ENCODE assay signal across 16 mouse cellular contexts in the genomic region with DNA sequence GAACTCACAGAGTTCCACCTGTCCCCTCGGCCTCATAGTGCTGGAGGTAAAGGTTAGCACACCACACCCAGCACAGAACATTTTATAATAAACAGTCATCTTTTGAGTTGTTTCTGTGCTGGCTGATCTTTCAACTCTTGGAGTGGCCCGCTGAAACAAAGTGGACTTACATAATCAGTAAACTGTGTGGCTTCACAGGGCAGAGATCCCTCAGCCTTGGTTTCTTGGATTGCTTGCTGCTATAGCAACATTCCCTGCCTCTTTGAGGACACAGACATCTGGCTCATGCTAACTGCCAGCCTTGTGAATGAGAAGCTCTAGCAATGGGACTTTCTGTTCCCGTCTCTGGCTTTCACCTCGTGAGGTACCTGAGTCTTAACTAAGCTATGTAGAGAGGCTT. TPM values are rescaled to one million over a fixed set of nuclear protein-coding genes. Genes with fewer than 3 reads are reported as not detected.
A peak's percentile ranks its signal among the peaks of the same experiment; 100 is the strongest.
DNase-seq lines count a peak whose midpoint lies in the region; ATAC-seq and TF ChIP-seq lines count a peak whose summit lies in the region.
"Had no signal": no experiment of that assay in that cellular context is flagged by ENCODE, and none has a peak within 500 bp of the region (broad histone marks: within the 10 kb centered on the region; RNA-seq: fewer than 3 reads in every experiment).

No protein-coding gene starts in this region.

- no peaks in the 10 kb centered on the region; the same call in 1 of the 2 replicates for H3K4me1 ChIP-seq in kidney, adult 2 months (ENCODE audit: control insufficient read depth, insufficient read depth, low read length)
- H3K4me1 ChIP-seq in kidney, embryonic 14.5 days (ENCODE audit: control insufficient read depth, insufficient read depth, low read length): no peaks in the 10 kb centered on the region
- H3K4me1 ChIP-seq in lung, postnatal 0 days (ENCODE audit: insufficient read depth, low read depth, low read length): no peaks in the 10 kb centered on the region
- H3K4me1 ChIP-seq: hindbrain, embryonic 12.5 days; midbrain, embryonic 12.5 days had no signal

- no peak for ATAC-seq in kidney, embryonic 14.5 days (ENCODE audit: low FRiP score, low TSS enrichment)
- peak; percentile 35 for ATAC-seq in lung, postnatal 0 days
- ATAC-seq: Patski had no signal

- H3K4me2 ChIP-seq in kidney, embryonic 14.5 days (replicated peaks; ENCODE audit: low read depth, low read length): no peak overlapping the region
- H3K4me2 ChIP-seq in lung, postnatal 0 days (replicated peaks; ENCODE audit: low read depth, low read length): no peak overlapping the region
- H3K4me2 ChIP-seq: hindbrain, embryonic 12.5 days; midbrain, embryonic 12.5 days had no signal

- DNase-seq in kidney, adult 2 months: peak; percentile 78
- peak; percentile 73 for DNase-seq in adrenal gland, adult 2 months
- DNase-seq in adrenal gland, postnatal 14 days: peak; percentile 61
- peak; percentile 59 for DNase-seq in lung, postnatal 0 days (ENCODE audit: low spot score)
- DNase-seq in spleen, postnatal 4 days (ENCODE audit: low spot score in 2 of 2): no peak
- no peak for DNase-seq in layer of hippocampus, postnatal 14 days (ENCODE audit: low spot score in 2 of 2)
- DNase-seq: cerebellum, adult 8-10 months; embryo, embryonic 11 days; right cerebral cortex, adult 18-20 months had no signal

- no peak for TF ChIP-seq POLR2A in kidney, adult 2 months (IDR thresholded peaks at IDR 0.05; ENCODE audit: low read depth, low read length)

- no peaks in the 10 kb centered on the region for H3K9me3 ChIP-seq in kidney, embryonic 14.5 days (ENCODE audit: control insufficient read depth, low read length)
- H3K9me3 ChIP-seq in lung, postnatal 0 days (ENCODE audit: low read length): no peaks in the 10 kb centered on the region
- H3K9me3 ChIP-seq: hindbrain, embryonic 12.5 days; midbrain, embryonic 12.5 days had no signal

- H3K27ac ChIP-seq in kidney, adult 2 months (ENCODE audit: insufficient read depth, low read depth, low read length): no peak overlapping the region
- H3K27ac ChIP-seq in kidney, embryonic 14.5 days (ENCODE audit: low read depth, low read length): no peak overlapping the region
- H3K27ac ChIP-seq in lung, postnatal 0 days (ENCODE audit: low read length): no peak overlapping the region
- H3K27ac ChIP-seq: hindbrain, embryonic 12.5 days; liver, embryonic 14.5 days; midbrain, embryonic 12.5 days had no signal

- H3K36me3 ChIP-seq in kidney, adult 2 months (ENCODE audit: control insufficient read depth, insufficient read depth, low read length): peaks cover 1% of the 10 kb centered on the region; the same call in 1 of the 2 replicates
- peaks cover 52% of the 10 kb centered on the region for H3K36me3 ChIP-seq in kidney, embryonic 14.5 days (ENCODE audit: control insufficient read depth, insufficient read depth, low read length)
- H3K36me3 ChIP-seq in lung, postnatal 0 days (ENCODE audit: insufficient read depth, low read length): peaks cover 17% of the 10 kb centered on the region; the same call in 1 of the 2 replicates

- H3K4me3 ChIP-seq in kidney, adult 2 months (ENCODE audit: insufficient read depth, low read depth, low read length): no peak overlapping the region
- no peak overlapping the region for H3K4me3 ChIP-seq in kidney, embryonic 14.5 days (ENCODE audit: low read length)
- H3K4me3 ChIP-seq in lung, postnatal 0 days (ENCODE audit: low read depth, low read length): no peak overlapping the region
- H3K4me3 ChIP-seq: erythroblast, embryonic 14.5 days; hindbrain, embryonic 12.5 days; midbrain, embryonic 12.5 days had no signal

- WGBS in kidney, adult 2 months: 58% methylated on average over 4 of the region's 4 CpGs
- WGBS in kidney, embryonic 14.5 days: 88% methylated on average over 4 of the region's 4 CpGs
- 77% methylated on average over 4 of the region's 4 CpGs for WGBS in lung, postnatal 0 days

- no peak for TF ChIP-seq EP300 in lung, postnatal 0 days (IDR thresholded peaks at IDR 0.05)

- no peaks in the 10 kb centered on the region for H3K27me3 ChIP-seq in kidney, adult 2 months (replicated peaks; ENCODE audit: control insufficient read depth, insufficient read depth, low read length)
- H3K27me3 ChIP-seq in kidney, embryonic 14.5 days (ENCODE audit: control insufficient read depth, insufficient read depth, low read length): no peaks in the 10 kb centered on the region
- H3K27me3 ChIP-seq in lung, postnatal 0 days (replicated peaks; ENCODE audit: insufficient read depth, low read length): no peaks in the 10 kb centered on the region
- H3K27me3 ChIP-seq: CH12.LX; hindbrain, embryonic 12.5 days; midbrain, embryonic 12.5 days; Patski had no signal

- no peak for TF ChIP-seq CTCF in kidney, adult 2 months (conservative IDR thresholded peaks at IDR 0.05; ENCODE audit: insufficient read depth, insufficient read length, low read depth, low read length)
- no peak for TF ChIP-seq CTCF in lung, postnatal 0 days (IDR thresholded peaks at IDR 0.05)

- no peak overlapping the region for H3K9ac ChIP-seq in kidney, embryonic 14.5 days (ENCODE audit: low read depth, low read length)
- H3K9ac ChIP-seq in lung, postnatal 0 days (replicated peaks; ENCODE audit: low read depth): no peak overlapping the region
- H3K9ac ChIP-seq: hindbrain, embryonic 12.5 days; liver, embryonic 14.5 days; midbrain, embryonic 12.5 days had no signal

RNA-seq across cellular contexts. Expression of gene Atic, which starts 22.6 kb away (rescaled TPM):
- polyA plus RNA-seq in kidney, adult 2 months (2012; rRNA removed): 17.0 and 19.2 TPM in 2 replicates
- polyA plus RNA-seq in kidney, embryonic 14.5 days (2014; fragmentation: Nextera tagmentation; extraction: Ambion mirVana): 50.4 and 73.8 TPM in 2 replicates
- 10 to 100 TPM; 51.5 to 70.9 TPM for total RNA-seq in adrenal gland, adult 2 months (2021)
- 19.3 and 26.3 TPM in 2 replicates for polyA plus RNA-seq in adrenal gland, adult 2 months (2012; rRNA removed)
- total RNA-seq in adrenal gland, postnatal 14 days (2021): 49.2 and 51.4 TPM in 2 replicates
- polyA plus RNA-seq in lung, postnatal 0 days (2015; fragmentation: Nextera tagmentation; extraction: Ambion mirVana): 17.5 and 19.1 TPM in 2 replicates
- total RNA-seq in layer of hippocampus, postnatal 14 days (2021): 10 to 100 TPM; 33.0 to 34.2 TPM

Comparison
In these comparisons a context has a peak if more than half of its experiments do, and no peak if none do; other contexts are left out.
1. DNase-seq: peak in kidney, adult 2 months (single experiment), adrenal gland, adult 2 months (single experiment), adrenal gland, postnatal 14 days (single experiment) and lung, postnatal 0 days (single experiment); none in spleen, postnatal 4 days (0 of 2) and layer of hippocampus, postnatal 14 days (0 of 2).